Mouse (Mus musculus) lung, adult 10 weeks (tissue): ENCODE measurements around the gene Ltb. TPM values are rescaled to one million over a fixed set of nuclear protein-coding genes. Genes with fewer than 3 reads are reported as not detected.

Experiments
- polyA plus RNA-seq: library from polyadenylated mRNA; stranded (reverse); fragments of 350-450 nt; fragmentation: Illumina TruSeq; extraction: RNeasy Lipid Tissue Mini Kit (QIAGEN cat#74804); gene quantifications from one replicate; pipeline ENCODE4 v1.2.3, GENCODE M21; 2014; ENCODE audit warnings: low read depth, low replicate concordance; ENCODE audit not compliant: insufficient read depth

Ltb gene
- polyA plus RNA-seq = 46.6 TPM

GRCm38 (mm10) chr17:35193881-35194843, at the start of gene Ltb:
TSS of gene Ltb (plus strand) at chr17:35194439.

GRCm38 (mm10) chr17:35164568-35165450, 29.4 kb upstream of the Ltb start, which contains the start of gene Prrc2a:
TSS of gene Prrc2a (minus strand) at chr17:35164897.

GRCm38 (mm10) chr17:35175968-35176367, 18.3 kb upstream of the Ltb start, which contains the start of gene Aif1:
TSS of gene Aif1 (minus strand) at chr17:35176068.

GRCm38 (mm10) chr17:35187959-35188610, 6.2 kb upstream of the Ltb start, which contains the start of gene Lst1:
TSS of gene Lst1 (minus strand) at chr17:35188439.

GRCm38 (mm10) chr17:35201787-35202186, 7.5 kb downstream of the Ltb start, which contains the start of gene Tnf:
TSS of gene Tnf (minus strand) at chr17:35202007.

GRCm38 (mm10) chr17:35204494-35205379, 10.5 kb downstream of the Ltb start, which contains the start of gene Lta:
TSS of gene Lta (minus strand) at chr17:35205351.

GRCm38 (mm10) chr17:35220156-35220952, 26.1 kb downstream of the Ltb start, which contains the start of gene Gm16181:
TSS of gene Gm16181 (plus strand) at chr17:35220834.

GRCm38 (mm10) chr17:35233114-35233980, 39.1 kb downstream of the Ltb start, which contains the start of gene Atp6v1g2:
TSS of gene Atp6v1g2 (plus strand) at chr17:35233660.

GRCm38 (mm10) chr17:35235614-35236389, 41.6 kb downstream of the Ltb start, which contains the start of gene Nfkbil1:
TSS of gene Nfkbil1 (minus strand) at chr17:35235792.

GRCm38 (mm10) chr17:35241305-35242014, 47.2 kb downstream of the Ltb start, which contains the start of gene Ddx39b:
TSS of gene Ddx39b (plus strand) at chr17:35241746.

Other genes starting within 250 kb of the Ltb start
- gene Hspa1b, start 235.2 kb upstream of the Ltb start, polyA plus RNA-seq = 18.0 TPM
- not detected for gene Gm20481, start 224.5 kb upstream of the Ltb start, polyA plus RNA-seq
- 15.5 TPM for gene Hspa1a, start 222.3 kb upstream of the Ltb start, polyA plus RNA-seq
- gene Hspa1l, start 221.7 kb upstream of the Ltb start, polyA plus RNA-seq = 1.2 TPM
- 34.0 TPM for gene Lsm2, start 212.6 kb upstream of the Ltb start, polyA plus RNA-seq
- gene Vars, start 193.5 kb upstream of the Ltb start, polyA plus RNA-seq = 25.7 TPM
- 0.74 TPM for gene Vwa7, start 177.9 kb upstream of the Ltb start, polyA plus RNA-seq
- gene Sapcd1, start 166.4 kb upstream of the Ltb start, polyA plus RNA-seq = 1.3 TPM
- gene Msh5, start 147.7 kb upstream of the Ltb start, polyA plus RNA-seq = 3.1 TPM
- 242 TPM for gene Clic1, start 144.5 kb upstream of the Ltb start, polyA plus RNA-seq
- gene Ddah2, start 135.4 kb upstream of the Ltb start, polyA plus RNA-seq = 99.2 TPM
- 2.4 TPM for gene Ly6g6c, start 129.1 kb upstream of the Ltb start, polyA plus RNA-seq
- 0.84 TPM for gene Mpig6b, start 128.3 kb upstream of the Ltb start, polyA plus RNA-seq
- gene Ly6g6e, start 117.5 kb upstream of the Ltb start, polyA plus RNA-seq = 1.4 TPM
- 13.1 TPM for gene Ly6g6d, start 116.4 kb upstream of the Ltb start, polyA plus RNA-seq
- not detected for gene Ly6g6f, start 108.8 kb upstream of the Ltb start, polyA plus RNA-seq
- 72.3 TPM for gene Abhd16a, start 105.2 kb upstream of the Ltb start, polyA plus RNA-seq
- gene Ly6g5c, start 86.2 kb upstream of the Ltb start, polyA plus RNA-seq = not detected
- gene Ly6g5b, start 79.0 kb upstream of the Ltb start, polyA plus RNA-seq = 0.55 TPM
- 23.7 TPM for gene Gpank1, start 73.0 kb upstream of the Ltb start, polyA plus RNA-seq
- 116 TPM for gene Csnk2b, start 72.4 kb upstream of the Ltb start, polyA plus RNA-seq
- gene D17H6S53E, start 68.1 kb upstream of the Ltb start, polyA plus RNA-seq = 11.1 TPM
- gene Apom, start 62.4 kb upstream of the Ltb start, polyA plus RNA-seq = not detected
- 66.8 TPM for gene Bag6, start 59.3 kb upstream of the Ltb start, polyA plus RNA-seq
- 149 TPM for gene Prrc2a, start 29.5 kb upstream of the Ltb start, polyA plus RNA-seq
- gene Aif1, start 18.4 kb upstream of the Ltb start, polyA plus RNA-seq = 14.2 TPM
- 56.7 TPM for gene Lst1, start 6.0 kb upstream of the Ltb start, polyA plus RNA-seq
- gene Tnf, start 7.6 kb downstream of the Ltb start, polyA plus RNA-seq = 1.2 TPM
- gene Lta, start 10.9 kb downstream of the Ltb start, polyA plus RNA-seq = 0.62 TPM
- not detected for gene Gm16181, start 26.4 kb downstream of the Ltb start, polyA plus RNA-seq
- gene Atp6v1g2, start 39.2 kb downstream of the Ltb start, polyA plus RNA-seq = 3.0 TPM
- gene Nfkbil1, start 41.4 kb downstream of the Ltb start, polyA plus RNA-seq = 13.6 TPM
- gene Ddx39b, start 47.3 kb downstream of the Ltb start, polyA plus RNA-seq = 120 TPM
- gene H2-D1, start 68.3 kb downstream of the Ltb start, polyA plus RNA-seq = 887 TPM
- 0.72 TPM for gene H2-Q1, start 126.0 kb downstream of the Ltb start, polyA plus RNA-seq
- 8.2 TPM for gene H2-Q2, start 147.8 kb downstream of the Ltb start, polyA plus RNA-seq
- 102 TPM for gene H2-Q4, start 185.2 kb downstream of the Ltb start, polyA plus RNA-seq
- 56.1 TPM for gene H2-Q6, start 230.4 kb downstream of the Ltb start, polyA plus RNA-seq
- gene H2-Q7, start 244.7 kb downstream of the Ltb start, polyA plus RNA-seq = 95.6 TPM